Comparison of ENCODE assay signal across 7 mouse cellular contexts in genomic region chr7:98692761-98693546, GRCm38 (mm10). TPM values are rescaled to one million over a fixed set of nuclear protein-coding genes. Genes with fewer than 3 reads are reported as not detected.
DNase-seq lines count a peak whose midpoint lies in the region; ATAC-seq and TF ChIP-seq lines count a peak whose summit lies in the region.

No protein-coding gene starts in this region.

- H3K9me3 ChIP-seq in lung, postnatal 0 days (ENCODE audit: low read length) = no peaks in the 10 kb centered on the region

- H3K4me3 ChIP-seq in lung, postnatal 0 days (ENCODE audit: low read depth, low read length) = no peak overlapping the region
- no peak overlapping the region for H3K4me3 ChIP-seq in embryonic fibroblast, embryonic 13.5 days (ENCODE audit: insufficient read depth, low read length)
- H3K4me3 ChIP-seq in kidney, adult 2 months (ENCODE audit: insufficient read depth, low read depth, low read length) = peak overlapping the region; percentile 21; the same call in 1 of the 2 replicates
- peak overlapping the region; percentile 50 for H3K4me3 ChIP-seq in small intestine, adult 2 months (ENCODE audit: low read depth, low read length)

- H3K4me2 ChIP-seq in lung, postnatal 0 days (replicated peaks; ENCODE audit: low read depth, low read length) = peak overlapping the region; percentile 29

- peak overlapping the region; percentile 11; the same call in 1 of the 2 replicates for H3K27ac ChIP-seq in lung, postnatal 0 days (ENCODE audit: low read length)
- peak overlapping the region; percentile 88 for H3K27ac ChIP-seq in embryonic fibroblast, embryonic 13.5 days (ENCODE audit: insufficient read depth, low read length)
- peak overlapping the region; percentile 43; the same call in 1 of the 2 replicates for H3K27ac ChIP-seq in kidney, adult 2 months (ENCODE audit: insufficient read depth, low read depth, low read length)
- H3K27ac ChIP-seq in small intestine, adult 2 months (ENCODE audit: insufficient read depth, low read depth, low read length) = peak overlapping the region; percentile 90

- peak; percentile 84 for ATAC-seq in lung, postnatal 0 days
- no peak for ATAC-seq in cerebellum, adult (ENCODE audit: insufficient number of reproducible peaks, low FRiP score, low TSS enrichment)

- no peak for TF ChIP-seq CTCF in lung, postnatal 0 days (IDR thresholded peaks at IDR 0.05)
- no peak for TF ChIP-seq CTCF in embryonic fibroblast, embryonic 13.5 days (IDR thresholded peaks at IDR 0.05; ENCODE audit: borderline replicate concordance, insufficient read depth, low read length)
- no peak for TF ChIP-seq CTCF in kidney, adult 2 months (conservative IDR thresholded peaks at IDR 0.05; ENCODE audit: insufficient read depth, insufficient read length, low read depth, low read length)
- TF ChIP-seq CTCF in small intestine, adult 2 months (IDR thresholded peaks at IDR 0.05; ENCODE audit: extremely low read depth, insufficient read length, insufficient replicate concordance, low read depth, low read length) = no peak

- H3K9ac ChIP-seq in lung, postnatal 0 days (replicated peaks; ENCODE audit: low read depth) = no peak overlapping the region

- no peaks in the 10 kb centered on the region for H3K36me3 ChIP-seq in lung, postnatal 0 days (ENCODE audit: insufficient read depth, low read length)
- no peaks in the 10 kb centered on the region for H3K36me3 ChIP-seq in kidney, adult 2 months (ENCODE audit: control insufficient read depth, insufficient read depth, low read length)
- H3K36me3 ChIP-seq in small intestine, adult 2 months (ENCODE audit: control insufficient read depth, insufficient read depth, low read length) = no peaks in the 10 kb centered on the region

- no peaks in the 10 kb centered on the region for H3K27me3 ChIP-seq in lung, postnatal 0 days (replicated peaks; ENCODE audit: insufficient read depth, low read length)
- H3K27me3 ChIP-seq in kidney, adult 2 months (replicated peaks; ENCODE audit: control insufficient read depth, insufficient read depth, low read length) = no peaks in the 10 kb centered on the region
- no peaks in the 10 kb centered on the region for H3K27me3 ChIP-seq in small intestine, adult 2 months (ENCODE audit: control insufficient read depth, insufficient read depth, low read length)

- DNase-seq in lung, postnatal 0 days (ENCODE audit: low spot score) = peak; percentile 67
- no peak for DNase-seq in lung, postnatal 14 days
- DNase-seq in kidney, adult 2 months = peak; percentile 76
- no peak for DNase-seq in frontal cortex, postnatal 25 days (ENCODE audit: low spot score in 2 of 2)

- 33% methylated on average over 23 of the region's 24 CpGs for WGBS in lung, postnatal 0 days
- WGBS in kidney, adult 2 months = 20% methylated on average over 24 of the region's 24 CpGs
- 20% methylated on average over 24 of the region's 24 CpGs for WGBS in small intestine, adult 2 months

- no peak for TF ChIP-seq EP300 in lung, postnatal 0 days (IDR thresholded peaks at IDR 0.05)

- H3K4me1 ChIP-seq in lung, postnatal 0 days (ENCODE audit: insufficient read depth, low read depth, low read length) = no peaks in the 10 kb centered on the region; the same call in 1 of the 2 replicates
- 0 out of 2 replicates have a peak, but pooled peaks cover 7% of the 10 kb centered on the region for H3K4me1 ChIP-seq in embryonic fibroblast, embryonic 13.5 days (ENCODE audit: control insufficient read depth, insufficient read depth, low read length)
- peaks cover 4% of the 10 kb centered on the region; the same call in 1 of the 2 replicates for H3K4me1 ChIP-seq in kidney, adult 2 months (ENCODE audit: control insufficient read depth, insufficient read depth, low read length)
- peaks cover 6% of the 10 kb centered on the region; the same call in 1 of the 2 replicates for H3K4me1 ChIP-seq in small intestine, adult 2 months (ENCODE audit: control insufficient read depth, insufficient read depth, insufficient read length, low read length)

- no peak; the same call in 1 of the 2 replicates for TF ChIP-seq POLR2A in embryonic fibroblast, embryonic 13.5 days (IDR thresholded peaks at IDR 0.05; ENCODE audit: low read depth, low read length)
- TF ChIP-seq POLR2A in kidney, adult 2 months (IDR thresholded peaks at IDR 0.05; ENCODE audit: low read depth, low read length) = no peak
- TF ChIP-seq POLR2A in small intestine, adult 2 months (IDR thresholded peaks at IDR 0.05; ENCODE audit: low read depth, low read length) = no peak

RNA-seq across cellular contexts. Expression of gene Thap12, which starts 9.9 kb away (rescaled TPM):
- 31.8 and 34.2 TPM in 2 replicates for polyA plus RNA-seq in lung, postnatal 0 days (2015; fragmentation: Nextera tagmentation; extraction: Ambion mirVana)
- 64.4 and 78.2 TPM in 2 replicates for polyA plus RNA-seq in embryonic fibroblast, embryonic 13.5 days (2011; ENCODE audit: insufficient read length, low read depth, missing spikeins)
- 12.3 and 13.3 TPM in 2 replicates for polyA plus RNA-seq in kidney, adult 2 months (2012; rRNA removed)
- polyA plus RNA-seq in small intestine, adult 2 months (2012; rRNA removed) = 2.1 and 3.3 TPM in 2 replicates

RNA-seq across cellular contexts. Expression of gene Emsy, which starts 36.4 kb away (rescaled TPM):
- polyA plus RNA-seq in lung, postnatal 0 days (2015; fragmentation: Nextera tagmentation; extraction: Ambion mirVana) = 8.6 and 10.2 TPM in 2 replicates
- 46.9 and 58.6 TPM in 2 replicates for polyA plus RNA-seq in embryonic fibroblast, embryonic 13.5 days (2011; ENCODE audit: insufficient read length, low read depth, missing spikeins)
- 17.3 and 20.9 TPM in 2 replicates for polyA plus RNA-seq in kidney, adult 2 months (2012; rRNA removed)
- 5.8 and 15.0 TPM in 2 replicates for polyA plus RNA-seq in small intestine, adult 2 months (2012; rRNA removed)

Comparison
In these comparisons a context has a peak if more than half of its experiments do, and no peak if none do; other contexts are left out.
1. DNase-seq: peak in lung, postnatal 0 days (single experiment) and kidney, adult 2 months (single experiment); none in lung, postnatal 14 days (single experiment) and frontal cortex, postnatal 25 days (0 of 2).
2. H3K27ac ChIP-seq: peak in every context shown above with its lines; median percentile 90 in small intestine, adult 2 months; 88 in embryonic fibroblast, embryonic 13.5 days; 43 in kidney, adult 2 months; 11 in lung, postnatal 0 days.
3. H3K4me3 ChIP-seq: peak in kidney, adult 2 months (single experiment) and small intestine, adult 2 months (single experiment); none in lung, postnatal 0 days (single experiment) and embryonic fibroblast, embryonic 13.5 days (single experiment).